Mouse (Mus musculus) brain, adult 2 months (tissue): ENCODE measurements around the gene Rgs1.

ENCODE experiments used
- DNase-seq: peaks from one replicate; pipeline ENCODE4 v3.0.0; 2011; ENCODE audit warnings: low read depth, low spot score

Gene Rgs1

GRCm38 (mm10) chr1:144197684-144198083 is 51.4 kb downstream of the Rgs1 start:
- peak; percentile 77 for DNase-seq
